Comparison of ENCODE assay signal across 8 mouse cellular contexts in genomic region chr2:181593042-181593421, GRCm38 (mm10). TPM values are rescaled to one million over a fixed set of nuclear protein-coding genes. Genes with fewer than 3 reads are reported as not detected.
DNase-seq lines count a peak whose midpoint lies in the region; ATAC-seq lines count a peak whose summit lies in the region.

No protein-coding gene starts in this region.

- DNase-seq in kidney, adult 11 months = no peak
- peak; percentile 50 for DNase-seq in brain, adult 2 months (ENCODE audit: low read depth, low spot score)
- DNase-seq in hindbrain, embryonic 14.5 days (ENCODE audit: low spot score) = peak; percentile 47
- peak; percentile 49 for DNase-seq in lung, postnatal 14 days
- no peak for DNase-seq in yolk sac, embryonic 10.5 days (ENCODE audit: low spot score)
- DNase-seq in cerebellum, adult 9-11 months = no peak

- peaks cover 20% of the 10 kb centered on the region for H3K4me1 ChIP-seq in kidney, embryonic 16.5 days (ENCODE audit: insufficient read depth, low read length)
- peaks cover 20% of the 10 kb centered on the region for H3K4me1 ChIP-seq in hindbrain, embryonic 14.5 days (replicated peaks; ENCODE audit: control insufficient read depth, insufficient read depth, low read length)

- H3K9me3 ChIP-seq in kidney, embryonic 16.5 days (ENCODE audit: low read length) = no peaks in the 10 kb centered on the region
- H3K9me3 ChIP-seq in hindbrain, embryonic 14.5 days (ENCODE audit: control insufficient read depth, low read length) = no peaks in the 10 kb centered on the region

- peak overlapping the region; percentile 81 for H3K4me2 ChIP-seq in kidney, embryonic 16.5 days (replicated peaks; ENCODE audit: low read depth, low read length)
- peak overlapping the region; percentile 73 for H3K4me2 ChIP-seq in hindbrain, embryonic 14.5 days (replicated peaks)

- H3K4me3 ChIP-seq in kidney, embryonic 16.5 days (ENCODE audit: low read length) = peak overlapping the region; percentile 96
- H3K4me3 ChIP-seq in hindbrain, embryonic 14.5 days (replicated peaks; ENCODE audit: low read length) = peak overlapping the region; percentile 96

- ATAC-seq in kidney, embryonic 16.5 days (ENCODE audit: low FRiP score, low TSS enrichment) = peak; percentile 50
- ATAC-seq in hindbrain, embryonic 14.5 days (ENCODE audit: low FRiP score) = peak; percentile 18
- ATAC-seq in activated CD4-positive, CD25-positive, alpha-beta regulatory T cell, adult 4 months = no peak

- no peaks in the 10 kb centered on the region for H3K27me3 ChIP-seq in kidney, embryonic 16.5 days (ENCODE audit: insufficient read depth, low read length)
- H3K27me3 ChIP-seq in hindbrain, embryonic 14.5 days (ENCODE audit: control insufficient read depth, insufficient read depth, low read length) = no peaks in the 10 kb centered on the region

- H3K9ac ChIP-seq in kidney, embryonic 16.5 days (replicated peaks; ENCODE audit: low read length) = peak overlapping the region; percentile 95
- peak overlapping the region; percentile 97 for H3K9ac ChIP-seq in hindbrain, embryonic 14.5 days

- peak overlapping the region; percentile 93 for H3K27ac ChIP-seq in kidney, embryonic 16.5 days (ENCODE audit: low read length)
- peak overlapping the region; percentile 90 for H3K27ac ChIP-seq in hindbrain, embryonic 14.5 days

- H3K36me3 ChIP-seq in kidney, embryonic 16.5 days (ENCODE audit: insufficient read depth, low read length) = peaks cover 27% of the 10 kb centered on the region
- peaks cover 44% of the 10 kb centered on the region for H3K36me3 ChIP-seq in hindbrain, embryonic 14.5 days (replicated peaks; ENCODE audit: control insufficient read depth, insufficient read depth)

- 4% methylated on average over 6 of the region's 6 CpGs for WGBS in kidney, embryonic 16.5 days
- WGBS in hindbrain, embryonic 14.5 days = 4% methylated on average over 6 of the region's 6 CpGs

RNA-seq across cellular contexts. Expression of gene Zfp512b, which starts 0.4 kb away (rescaled TPM):
- 37.8 and 41.1 TPM in 2 replicates for polyA plus RNA-seq in kidney, embryonic 16.5 days (2015; fragmentation: Nextera tagmentation; extraction: Ambion mirVana)
- 68.3 and 86.2 TPM in 2 replicates for polyA plus RNA-seq in hindbrain, embryonic 14.5 days (2014; fragmentation: Nextera tagmentation; extraction: Ambion mirVana)
- 10 to 100 TPM; 20.3 to 26.9 TPM for polyA plus RNA-seq in activated CD4-positive, CD25-positive, alpha-beta regulatory T cell, adult 4 months (2017; shearing (Covaris generic))

RNA-seq across cellular contexts. Expression of gene Prpf6, which starts 1.4 kb away (rescaled TPM):
- 75.2 and 79.7 TPM in 2 replicates for polyA plus RNA-seq in kidney, embryonic 16.5 days (2015; fragmentation: Nextera tagmentation; extraction: Ambion mirVana)
- polyA plus RNA-seq in hindbrain, embryonic 14.5 days (2014; fragmentation: Nextera tagmentation; extraction: Ambion mirVana) = 53.9 and 58.2 TPM in 2 replicates
- polyA plus RNA-seq in activated CD4-positive, CD25-positive, alpha-beta regulatory T cell, adult 4 months (2017; shearing (Covaris generic)) = 10 to 100 TPM; 69.3 to 69.5 TPM

RNA-seq across cellular contexts. Expression of gene Samd10, which starts 6.0 kb away (rescaled TPM):
- 29.5 and 31.4 TPM in 2 replicates for polyA plus RNA-seq in kidney, embryonic 16.5 days (2015; fragmentation: Nextera tagmentation; extraction: Ambion mirVana)
- polyA plus RNA-seq in hindbrain, embryonic 14.5 days (2014; fragmentation: Nextera tagmentation; extraction: Ambion mirVana) = 192 and 211 TPM in 2 replicates
- polyA plus RNA-seq in activated CD4-positive, CD25-positive, alpha-beta regulatory T cell, adult 4 months (2017; shearing (Covaris generic)) = 10 to 100 TPM in 1 of 2 experiments, 1 to 10 TPM in 1; 8.7 to 12.5 TPM

RNA-seq across cellular contexts. Expression of gene Uckl1, which starts 8.3 kb away (rescaled TPM):
- 66.9 and 71.7 TPM in 2 replicates for polyA plus RNA-seq in kidney, embryonic 16.5 days (2015; fragmentation: Nextera tagmentation; extraction: Ambion mirVana)
- polyA plus RNA-seq in hindbrain, embryonic 14.5 days (2014; fragmentation: Nextera tagmentation; extraction: Ambion mirVana) = 57.2 and 60.7 TPM in 2 replicates
- 100 to 1,000 TPM; 111 to 136 TPM for polyA plus RNA-seq in activated CD4-positive, CD25-positive, alpha-beta regulatory T cell, adult 4 months (2017; shearing (Covaris generic))

Comparison
In these comparisons a context has a peak if more than half of its experiments do, and no peak if none do; other contexts are left out.
1. DNase-seq: peak in brain, adult 2 months (single experiment), hindbrain, embryonic 14.5 days (single experiment) and lung, postnatal 14 days (single experiment); none in kidney, adult 11 months (single experiment), yolk sac, embryonic 10.5 days (single experiment) and cerebellum, adult 9-11 months (single experiment).